8 mouse cellular contexts compared by ENCODE assay signal in the genomic region with DNA sequence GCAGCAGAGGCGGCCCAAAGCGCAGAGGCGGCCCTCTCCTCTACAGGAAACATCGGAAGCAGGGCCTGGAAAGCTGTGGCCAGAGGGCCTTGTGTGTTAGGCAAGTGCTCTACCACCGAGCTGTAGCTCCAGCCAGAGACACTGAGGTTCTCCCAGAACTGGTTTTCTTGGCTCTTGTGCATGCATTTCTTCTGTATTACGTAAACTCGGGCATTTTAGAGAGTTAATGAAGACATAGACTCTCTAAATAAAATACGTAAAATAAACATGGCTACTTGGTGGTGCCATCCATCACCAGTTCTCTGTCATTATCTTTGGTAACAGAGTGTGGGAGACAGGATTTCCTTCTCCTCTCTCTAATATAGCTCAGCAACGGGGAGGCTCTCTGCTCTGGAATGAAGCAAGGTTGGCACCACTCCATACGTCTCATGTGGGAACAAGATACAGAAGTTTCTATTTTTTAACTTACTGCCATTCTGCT. TPM values are rescaled to one million over a fixed set of nuclear protein-coding genes. Genes with fewer than 3 reads are reported as not detected.
DNase-seq lines count a peak whose midpoint lies in the region; ATAC-seq and TF ChIP-seq lines count a peak whose summit lies in the region.

No protein-coding gene starts in this region.

- H3K79me2 ChIP-seq in myocyte (ENCODE audit: control insufficient read depth, insufficient read depth): no peaks in the 10 kb centered on the region

- H3K4me1 ChIP-seq in kidney, adult 2 months (ENCODE audit: control insufficient read depth, insufficient read depth, low read length): no peaks in the 10 kb centered on the region
- no peaks in the 10 kb centered on the region for H3K4me1 ChIP-seq in kidney, postnatal 0 days (replicated peaks; ENCODE audit: insufficient read depth, low read length)
- H3K4me1 ChIP-seq in thymus, adult 2 months (replicated peaks; ENCODE audit: control insufficient read depth, insufficient read depth, low read length): no peaks in the 10 kb centered on the region

- no peak overlapping the region for H3K4me2 ChIP-seq in kidney, postnatal 0 days (ENCODE audit: low read length)
- peak overlapping the region; percentile 51 for H3K4me2 ChIP-seq in myocyte (ENCODE audit: low read depth)

- no peak for ATAC-seq in kidney, postnatal 0 days (replicated peaks; ENCODE audit: low FRiP score, low read depth)

- H3K36me3 ChIP-seq in kidney, adult 2 months (ENCODE audit: control insufficient read depth, insufficient read depth, low read length): no peaks in the 10 kb centered on the region
- H3K36me3 ChIP-seq in kidney, postnatal 0 days (ENCODE audit: insufficient read depth, low read length): no peaks in the 10 kb centered on the region
- no peaks in the 10 kb centered on the region for H3K36me3 ChIP-seq in myocyte (ENCODE audit: control insufficient read depth, insufficient read depth)
- no peaks in the 10 kb centered on the region for H3K36me3 ChIP-seq in thymus, adult 2 months (ENCODE audit: control insufficient read depth, insufficient read depth, low read length)

- peak; percentile 41 for DNase-seq in kidney, adult 2 months
- DNase-seq in kidney, adult 11 months: no peak
- peak; percentile 32 to 69 for DNase-seq in frontal cortex, postnatal 36 days (ENCODE audit: low spot score in 2 of 2)
- peak; percentile 45 for DNase-seq in kidney, postnatal 0 days (ENCODE audit: low spot score)
- DNase-seq in cerebellum, postnatal 14 days: no peak
- no peak for DNase-seq in thymus, adult 2 months
- DNase-seq in thymus, postnatal 14 days: no peak

- no peaks in the 10 kb centered on the region for H3K27me3 ChIP-seq in kidney, adult 2 months (replicated peaks; ENCODE audit: control insufficient read depth, insufficient read depth, low read length)
- no peaks in the 10 kb centered on the region for H3K27me3 ChIP-seq in kidney, postnatal 0 days (ENCODE audit: insufficient read depth, low read length)
- H3K27me3 ChIP-seq in myocyte (ENCODE audit: control insufficient read depth, insufficient read depth, insufficient read length): no peaks in the 10 kb centered on the region
- no peaks in the 10 kb centered on the region for H3K27me3 ChIP-seq in thymus, adult 2 months (ENCODE audit: control insufficient read depth, insufficient read depth, low read length)

- TF ChIP-seq POLR2A in kidney, adult 2 months (IDR thresholded peaks at IDR 0.05; ENCODE audit: low read depth, low read length): no peak
- no peak for TF ChIP-seq POLR2A in myocyte (IDR thresholded peaks at IDR 0.05; ENCODE audit: insufficient read length, low read depth)
- TF ChIP-seq POLR2A in thymus, adult 2 months (IDR thresholded peaks at IDR 0.05; ENCODE audit: control insufficient read depth, extremely low read depth, insufficient read depth, low read length, poor library complexity): no peak

- H3K9me3 ChIP-seq in kidney, postnatal 0 days (replicated peaks; ENCODE audit: low read length): no peaks in the 10 kb centered on the region

- no peak overlapping the region for H3K9ac ChIP-seq in kidney, postnatal 0 days (ENCODE audit: low read depth, low read length)

- H3K4me3 ChIP-seq in kidney, adult 2 months (ENCODE audit: insufficient read depth, low read depth, low read length): no peak overlapping the region
- no peak overlapping the region for H3K4me3 ChIP-seq in kidney, postnatal 0 days (replicated peaks; ENCODE audit: low read depth, low read length)
- no peak overlapping the region for H3K4me3 ChIP-seq in myocyte
- H3K4me3 ChIP-seq in thymus, adult 2 months (ENCODE audit: control insufficient read depth, insufficient read depth, low read length): no peak overlapping the region

- no peak overlapping the region for H3ac ChIP-seq in myocyte (ENCODE audit: control insufficient read depth, insufficient read length)

- WGBS in kidney, adult 2 months: 50% methylated on average over 10 of the region's 10 CpGs
- WGBS in kidney, postnatal 0 days: 51% methylated on average over 10 of the region's 10 CpGs
- 63% methylated on average over 10 of the region's 10 CpGs for WGBS in thymus, adult 2 months

- no peak for TF ChIP-seq CTCF in kidney, adult 2 months (conservative IDR thresholded peaks at IDR 0.05; ENCODE audit: insufficient read depth, insufficient read length, low read depth, low read length)
- no peak for TF ChIP-seq CTCF in kidney, postnatal 0 days (IDR thresholded peaks at IDR 0.05; ENCODE audit: low read depth)
- no peak for TF ChIP-seq CTCF in thymus, adult 2 months (IDR thresholded peaks at IDR 0.05; ENCODE audit: borderline replicate concordance, control insufficient read depth, extremely low read depth, insufficient read depth, low read length, poor library complexity)

- H3K27ac ChIP-seq in kidney, adult 2 months (ENCODE audit: insufficient read depth, low read depth, low read length): 0 out of 2 replicates have a peak overlapping the region, but pooled peaks have one; percentile 46
- H3K27ac ChIP-seq in kidney, postnatal 0 days: 0 out of 2 replicates have a peak overlapping the region, but pooled peaks have one; percentile 16
- H3K27ac ChIP-seq in thymus, adult 2 months (ENCODE audit: control insufficient read depth, insufficient read depth, low read length): no peak overlapping the region

TF ChIP-seq in myocyte, 11 proteins besides CTCF, POLR2A, EP300 and RAD21:
- TF ChIP-seq POLR2AphosphoS2 (IDR thresholded peaks at IDR 0.05; ENCODE audit: insufficient read length, low read depth) (no peak), USF1 (IDR thresholded peaks at IDR 0.05; ENCODE audit: low read depth) (no peak), MYOG (IDR thresholded peaks at IDR 0.05; ENCODE audit: control insufficient read depth in 1 of 3, insufficient read depth in 1 of 3, insufficient read length in 2 of 3, low read depth in 2 of 3) (no peak), REST (IDR thresholded peaks at IDR 0.05; ENCODE audit: insufficient read depth, insufficient read length) (no peak), TCF3 (IDR thresholded peaks at IDR 0.05; ENCODE audit: insufficient read length, low read depth) (no peak), E2F4 (IDR thresholded peaks at IDR 0.05; ENCODE audit: insufficient read depth) (no peak), MYOD1 (IDR thresholded peaks at IDR 0.05; ENCODE audit: control insufficient read depth in 1 of 3, insufficient read length in 2 of 3, low read depth in 2 of 3) (no peak), MAX (IDR thresholded peaks at IDR 0.05; ENCODE audit: low read depth) (no peak), CEBPB (IDR thresholded peaks at IDR 0.05; ENCODE audit: insufficient read depth, poor library complexity, severe bottlenecking) (no peak), TCF12 (IDR thresholded peaks at IDR 0.05; ENCODE audit: insufficient read depth, poor library complexity, severe bottlenecking) (no peak), SRF (IDR thresholded peaks at IDR 0.05; ENCODE audit: control insufficient read depth, insufficient read length, low read depth) (no peak)

RNA-seq across cellular contexts. Expression of a gene that starts 46.3 kb away (rescaled TPM):
- polyA plus RNA-seq in kidney, adult 2 months (2012; rRNA removed): 0.09 and 0.15 TPM in 2 replicates
- 0.32 and 0.46 TPM in 2 replicates for polyA plus RNA-seq in kidney, postnatal 0 days (2015; fragmentation: Nextera tagmentation; extraction: Ambion mirVana)
- 0.17 TPM for polyA plus RNA-seq in myocyte (2012; fragmentation: generic; extraction: Trizol)
- polyA plus RNA-seq in thymus, adult 2 months (2012; rRNA removed): 0.18 and 0.46 TPM in 2 replicates

RNA-seq across cellular contexts. Expression of a gene that starts 54.6 kb away (rescaled TPM):
- not detected in 2 replicates for polyA plus RNA-seq in kidney, adult 2 months (2012; rRNA removed)
- not detected in 2 replicates for polyA plus RNA-seq in kidney, postnatal 0 days (2015; fragmentation: Nextera tagmentation; extraction: Ambion mirVana)
- polyA plus RNA-seq in myocyte (2012; fragmentation: generic; extraction: Trizol): not detected
- polyA plus RNA-seq in thymus, adult 2 months (2012; rRNA removed): not detected in 2 replicates

Comparison
In these comparisons a context has a peak if more than half of its experiments do, and no peak if none do; other contexts are left out.
1. DNase-seq: peak in kidney, adult 2 months (single experiment), frontal cortex, postnatal 36 days (2 of 2) and kidney, postnatal 0 days (single experiment); none in kidney, adult 11 months (single experiment), cerebellum, postnatal 14 days (0 of 2), thymus, adult 2 months (single experiment) and thymus, postnatal 14 days (single experiment).